Mouse (Mus musculus) olfactory bulb, adult 2 months (tissue): ENCODE results near the gene Hspa5.

Source experiments
- CTCF ChIP-seq: fragments of 200-500 bp; IDR thresholded peaks from 2 replicates; pipeline ENCODE4 v1.5.1; 2012; ENCODE audit warnings: low read depth, mild to moderate bottlenecking, low read length, moderate library complexity; ENCODE audit not compliant: insufficient read depth
- POLR2A ChIP-seq: fragments of 200-500 bp; IDR thresholded peaks from 2 replicates; pipeline ENCODE4 v1.6.1; 2012; ENCODE audit warnings: mild to moderate bottlenecking, low read depth, low read length, moderate library complexity; ENCODE audit not compliant: insufficient read depth

GRCm38 (mm10) chr2:34801516-34802482 is 30.0 kb downstream of the Hspa5 start:
- TF ChIP-seq CTCF (no peak), POLR2A (peak; percentile 85)
